Mouse (Mus musculus) spleen, postnatal 36 days (tissue): ENCODE results near the gene Adgrf1.

Experiments
- DNase-seq, 2 experiments: peaks; one replicate each; pipeline ENCODE4 v3.0.0; 2022; ENCODE audit warnings: low spot score in 2 of 2, mixed read lengths in 1 of 2

Gene Adgrf1

GRCm38 (mm10) chr17:43270161-43270560 lies at the start of gene Adgrf1:
TSS of gene Adgrf1 (plus strand) at chr17:43270329.
- DNase-seq, result no peak

- no peak for DNase-seq
Measured at GRCm38 (mm10) chr17:43226101-43226500, 44.0 kb upstream of the Adgrf1 start.

- peak; percentile 53 to 63 for DNase-seq
Measured at GRCm38 (mm10) chr17:43229621-43230513, 40.3 kb upstream of the Adgrf1 start.

GRCm38 (mm10) chr17:43230821-43231220 lies 39.3 kb upstream of the Adgrf1 start:
- no peak for DNase-seq

- DNase-seq, result peak; percentile 54 to 58
Measured at GRCm38 (mm10) chr17:43232769-43233168, 37.4 kb upstream of the Adgrf1 start.

GRCm38 (mm10) chr17:43236656-43237250 lies 33.4 kb upstream of the Adgrf1 start:
- DNase-seq, result no peak

- no peak for DNase-seq
Measured at GRCm38 (mm10) chr17:43239035-43239434, 31.1 kb upstream of the Adgrf1 start.

- peak in 1 of 2 experiments; percentile 17 for DNase-seq
Measured at GRCm38 (mm10) chr17:43241134-43241533, 29.0 kb upstream of the Adgrf1 start.

- DNase-seq, result no peak
Measured at GRCm38 (mm10) chr17:43242609-43243008, 27.5 kb upstream of the Adgrf1 start.

GRCm38 (mm10) chr17:43245364-43245763 lies 24.8 kb upstream of the Adgrf1 start:
- no peak for DNase-seq

- no peak for DNase-seq
Measured at GRCm38 (mm10) chr17:43247245-43247644, 22.9 kb upstream of the Adgrf1 start.

- DNase-seq, result no peak
Measured at GRCm38 (mm10) chr17:43249645-43250044, 20.5 kb upstream of the Adgrf1 start.

- no peak for DNase-seq
Measured at GRCm38 (mm10) chr17:43251249-43252125, 18.6 kb upstream of the Adgrf1 start.

- no peak for DNase-seq
Measured at GRCm38 (mm10) chr17:43252846-43253245, 17.3 kb upstream of the Adgrf1 start.

GRCm38 (mm10) chr17:43254261-43254660 lies 15.9 kb upstream of the Adgrf1 start:
- DNase-seq, result no peak

GRCm38 (mm10) chr17:43256536-43257135 lies 13.5 kb upstream of the Adgrf1 start:
- no peak for DNase-seq

- no peak for DNase-seq
Measured at GRCm38 (mm10) chr17:43257699-43258098, 12.4 kb upstream of the Adgrf1 start.

- no peak for DNase-seq
Measured at GRCm38 (mm10) chr17:43261937-43262336, 8.2 kb upstream of the Adgrf1 start.

- DNase-seq, result no peak
Measured at GRCm38 (mm10) chr17:43264739-43265138, 5.4 kb upstream of the Adgrf1 start.

- DNase-seq, result peak; percentile 49 to 65
Measured at GRCm38 (mm10) chr17:43265178-43265837, 4.8 kb upstream of the Adgrf1 start.

GRCm38 (mm10) chr17:43265944-43266343 lies 4.2 kb upstream of the Adgrf1 start:
- DNase-seq, result no peak
